Mouse (Mus musculus) left cerebral cortex, postnatal 25 days (tissue): Measurements from ENCODE around the gene Thap12. TPM values are rescaled to one million over a fixed set of nuclear protein-coding genes. Genes with fewer than 3 reads are reported as not detected.

Source experiments
- DNase-seq, 2 experiments: peaks; one replicate each; pipeline ENCODE4 v3.0.0; 2022; ENCODE audit warnings: low spot score in 2 of 2, mixed read lengths in 1 of 2
- intact Hi-C: fragments of 180-260 bp; cut with DNase I; formaldehyde crosslinking; loops from one replicate; pipeline ENCODE4 v1.15.1; 2025
- total RNA-seq, 2 experiments: library from RNA; stranded (reverse); gene quantifications; 2 replicates each; pipeline ENCODE4 v1.2.3; 2021

Thap12 gene
- total RNA-seq, 2 experiments from 2014 or later: 60.8 to 61.8 TPM

- DNase-seq: no peak
- intact Hi-C loops: no loop called here
Observed at GRCm38 (mm10) chr7:98736780-98737550, 34.1 kb downstream of the Thap12 start.

DNA sequence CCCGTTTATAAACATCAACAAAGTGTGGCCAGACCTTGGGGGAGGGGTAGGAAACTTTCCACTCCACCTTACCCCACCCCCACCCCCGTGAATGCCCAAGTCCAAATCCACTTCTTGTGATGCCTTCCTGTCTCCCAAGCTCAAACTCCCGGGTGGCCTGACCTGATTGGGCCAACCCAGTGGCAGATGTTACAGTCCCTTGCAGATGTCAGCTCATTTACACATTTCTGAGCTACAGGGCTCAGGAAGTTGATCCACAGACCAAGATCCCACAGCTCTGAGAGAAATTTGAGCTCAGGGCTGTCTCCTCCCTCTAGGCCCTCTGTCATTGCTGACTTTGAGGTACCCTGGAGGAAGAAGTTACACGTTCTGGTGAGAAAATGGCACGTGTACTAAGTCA is 37.5 kb downstream of the Thap12 start:
- no peak for DNase-seq
- intact Hi-C loops: loop anchor here (5.0 kb wide), 1 partner anchor 412 kb away; no protein-coding TSS in a partner anchor

DNA sequence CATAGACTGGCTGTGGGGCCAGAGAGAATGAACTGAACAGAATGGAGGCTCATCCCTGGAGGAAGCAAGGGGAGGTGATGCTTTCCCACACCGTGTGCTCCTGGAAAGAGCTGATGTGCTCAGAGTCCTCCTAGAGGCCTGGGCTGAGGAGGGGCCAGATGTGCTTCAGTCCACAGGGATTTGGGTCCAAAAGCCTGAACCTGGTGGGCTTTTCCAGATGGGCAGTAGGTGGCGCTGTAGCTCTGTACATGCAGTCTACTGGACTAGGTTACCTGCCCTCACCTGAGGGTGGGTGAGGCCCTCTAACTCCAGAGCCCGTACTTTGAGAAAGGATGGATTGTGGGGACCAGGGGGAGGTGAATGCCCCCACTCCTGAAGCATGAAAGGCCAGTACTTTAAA is 40.4 kb downstream of the Thap12 start:
- DNase-seq: peak; percentile 53 to 58
- intact Hi-C loops: loop anchor here (1.0 to 5.0 kb wide), 4 partner anchors 36 to 409 kb away; no protein-coding TSS in a partner anchor

DNA sequence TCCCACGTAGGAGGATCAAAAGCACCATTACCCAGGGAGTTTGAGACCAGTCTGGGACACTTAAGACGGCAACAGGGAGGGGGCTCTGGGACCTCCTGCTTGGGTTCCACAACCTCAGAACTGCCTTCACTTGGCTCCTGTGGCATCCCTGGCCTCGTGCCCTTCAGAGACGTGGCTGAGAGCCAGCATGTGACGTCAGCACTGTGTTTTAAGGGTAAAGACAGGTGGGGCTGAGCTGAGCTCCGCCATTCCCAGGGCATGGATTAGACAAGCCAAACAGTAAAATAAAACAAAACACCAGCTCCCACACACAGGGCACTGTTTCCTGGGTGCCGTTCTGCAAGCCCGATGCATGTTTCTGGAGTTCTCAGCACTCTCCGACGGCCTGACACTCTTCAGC is 47.5 kb downstream of the Thap12 start:
- DNase-seq: no peak
- intact Hi-C loops: no loop called here

DNA sequence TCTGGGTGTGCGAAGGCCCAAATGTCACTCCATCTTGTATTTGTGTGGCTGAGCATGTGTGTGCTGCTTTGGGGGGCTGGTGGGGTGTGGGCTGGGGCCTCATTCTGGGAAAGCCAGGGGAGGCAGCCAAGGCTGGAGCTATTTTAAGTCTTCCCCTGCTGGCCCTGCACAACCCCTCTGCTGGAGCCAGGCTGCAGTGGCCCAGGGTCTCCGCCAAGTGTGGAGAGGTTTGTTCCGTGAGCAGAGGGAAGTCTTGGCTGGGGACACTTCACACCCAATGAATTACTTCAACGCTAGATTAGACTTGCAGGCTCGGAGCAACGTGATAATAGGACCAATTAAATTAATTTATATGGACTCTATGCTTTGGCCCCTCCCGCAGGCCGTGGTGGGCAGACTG is 49.8 kb downstream of the Thap12 start:
- DNase-seq: no peak
- intact Hi-C loops: no loop called here

DNA sequence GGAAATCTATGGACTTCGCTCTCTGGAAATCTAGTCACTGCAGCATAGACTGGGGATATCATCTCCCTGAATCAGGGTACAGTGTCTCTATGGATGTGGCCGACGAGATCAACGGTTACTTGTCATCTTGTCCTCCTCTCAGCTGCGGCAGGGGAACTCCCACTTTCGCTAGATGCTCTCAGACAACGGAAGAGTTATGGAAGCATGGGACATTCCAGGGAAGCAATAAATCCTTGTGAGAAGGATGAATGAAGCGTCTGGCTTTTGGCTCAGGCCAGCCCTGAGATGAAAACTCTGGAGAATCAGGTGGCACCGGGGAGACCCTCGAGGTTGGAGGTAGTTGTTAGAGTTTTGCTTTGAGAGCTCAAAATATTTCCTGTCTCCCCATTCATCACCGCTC is 53.1 kb downstream of the Thap12 start:
- intact Hi-C loops: no loop called here

DNA sequence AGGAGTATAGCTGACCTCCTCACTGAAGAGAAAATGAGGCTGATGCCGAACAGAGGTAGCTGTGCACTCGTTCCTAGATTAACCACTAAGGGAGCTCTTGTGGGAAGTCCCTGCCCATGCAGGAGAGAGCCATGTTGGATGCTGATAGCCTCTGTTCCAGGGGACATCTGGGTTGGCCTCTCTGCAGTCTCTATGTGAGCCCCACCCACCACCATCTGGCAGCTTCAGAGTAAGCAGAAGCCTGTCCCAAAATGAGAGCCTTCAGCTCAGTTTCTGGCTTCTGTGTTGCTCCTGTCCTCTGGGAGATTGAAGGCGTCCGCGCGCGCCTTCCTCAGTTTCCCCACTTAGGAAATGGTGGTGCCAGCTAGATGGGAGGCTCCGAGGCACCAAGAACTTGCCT is 53.7 kb downstream of the Thap12 start:
- intact Hi-C loops: no loop called here
- no peak for DNase-seq

More for the DNA sequence above, 53.1 kb downstream of the Thap12 start:
- no peak for DNase-seq

- no peak for DNase-seq
- intact Hi-C loops: no loop called here
Observed at GRCm38 (mm10) chr7:98760126-98760525, 57.2 kb downstream of the Thap12 start.

DNA sequence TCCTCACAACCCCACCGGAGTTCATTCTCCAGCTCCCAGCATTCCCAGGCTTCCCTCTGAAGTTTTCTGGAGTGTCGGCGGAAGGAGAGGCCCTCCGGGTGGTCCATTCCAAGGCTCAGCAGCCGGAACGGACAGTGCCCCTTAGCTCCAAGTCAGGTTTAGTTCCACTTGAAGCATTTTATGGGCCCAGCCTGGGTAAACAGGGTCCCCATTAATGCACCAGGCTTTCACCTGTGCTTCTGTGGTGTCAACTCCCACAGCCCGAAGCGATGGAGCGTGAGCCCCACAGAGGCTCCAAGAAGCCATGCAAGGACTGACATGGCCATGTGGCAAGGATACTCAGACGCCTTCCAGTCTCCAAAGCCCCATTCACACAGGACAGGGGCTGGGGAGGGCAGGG is 61.0 kb downstream of the Thap12 start:
- intact Hi-C loops: no loop called here
- DNase-seq: no peak

DNA sequence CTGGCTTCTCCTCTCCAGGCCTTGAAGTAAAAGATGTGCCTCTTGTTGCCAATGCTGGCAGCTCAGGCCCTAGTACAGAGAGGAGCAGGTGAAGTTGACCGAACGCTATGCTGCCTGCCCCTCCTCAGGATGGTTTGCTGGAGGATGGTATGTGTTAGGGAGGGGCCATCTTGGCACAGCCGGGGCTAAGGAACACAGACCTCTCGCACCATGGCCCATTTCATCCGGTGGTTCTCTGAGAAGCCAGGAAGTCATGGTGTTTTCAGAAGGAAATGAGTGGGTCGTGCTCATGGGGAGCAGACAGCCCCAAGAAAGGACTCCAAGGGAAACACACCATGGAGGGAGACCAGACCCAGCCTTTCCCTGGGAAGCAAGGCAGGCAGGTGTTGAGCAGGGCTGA is 64.4 kb downstream of the Thap12 start:
- intact Hi-C loops: no loop called here
- DNase-seq: no peak

Other genes starting within 250 kb of the Thap12 start
- gene Lrrc32, start 213.8 kb upstream of the Thap12 start, total RNA-seq: 1 to 10 TPM; 7.0 to 7.2 TPM
- gene Emsy, start 46.3 kb upstream of the Thap12 start, total RNA-seq: 10 to 100 TPM; 62.4 to 68.4 TPM
- under 1 TPM; 0.23 to 0.44 TPM for gene Wnt11, start 132.0 kb downstream of the Thap12 start, total RNA-seq